Mouse (Mus musculus): ENCODE measurements around the gene Golt1a. TPM values are rescaled to one million over a fixed set of nuclear protein-coding genes. Genes with fewer than 3 reads are reported as not detected.

Golt1a gene
- polyA plus RNA-seq, 1 experiment from 2014 or later, result not detected

GRCm38 (mm10) chr1:133368644-133369043, 59.0 kb downstream of the Golt1a start:
- no peak overlapping the region for H3K27ac ChIP-seq (ENCODE audit: low read depth, low read length)

GRCm38 (mm10) chr1:133370352-133370751, 60.8 kb downstream of the Golt1a start:
- 76% methylated on average over 4 of the region's 4 CpGs for WGBS (ENCODE audit: insufficient replicate concordance)
- Histone ChIP-seq H3K27me3 (ENCODE audit: control insufficient read depth, insufficient read depth, low read length) (peaks cover 11% of the 10 kb centered on the region; the same call in 1 of the 2 replicates), H3K9ac (ENCODE audit: low read depth, low read length) (no peak overlapping the region), H3K4me2 (no peak overlapping the region), H3K27ac (ENCODE audit: low read depth, low read length) (no peak overlapping the region), H3K4me3 (ENCODE audit: low read depth, low read length) (no peak overlapping the region), H3K4me1 (ENCODE audit: control insufficient read depth, insufficient read depth, low read length) (peaks cover 10% of the 10 kb centered on the region), H3K9me3 (replicated peaks; ENCODE audit: control insufficient read depth, low read length) (no peaks in the 10 kb centered on the region), H3K36me3 (ENCODE audit: control insufficient read depth, insufficient read depth, low read length) (no peaks in the 10 kb centered on the region)
- ATAC-seq (replicated peaks; ENCODE audit: insufficient number of reproducible peaks, low FRiP score, low TSS enrichment), result no peak

More at GRCm38 (mm10) chr1:133368644-133369043, 59.0 kb downstream of the Golt1a start:
- no peaks in the 10 kb centered on the region for H3K36me3 ChIP-seq (ENCODE audit: control insufficient read depth, insufficient read depth, low read length)
- H3K4me2 ChIP-seq, result no peak overlapping the region
- no peaks in the 10 kb centered on the region for H3K9me3 ChIP-seq (replicated peaks; ENCODE audit: control insufficient read depth, low read length)
- H3K4me3 ChIP-seq (ENCODE audit: low read depth, low read length), result no peak overlapping the region
- H3K9ac ChIP-seq (ENCODE audit: low read depth, low read length), result no peak overlapping the region
- 50% methylated on average over 10 of the region's 10 CpGs for WGBS (ENCODE audit: insufficient replicate concordance)
- no peak for ATAC-seq (replicated peaks; ENCODE audit: insufficient number of reproducible peaks, low FRiP score, low TSS enrichment)
- H3K27me3 ChIP-seq (ENCODE audit: control insufficient read depth, insufficient read depth, low read length), result peaks cover 28% of the 10 kb centered on the region
- H3K4me1 ChIP-seq (ENCODE audit: control insufficient read depth, insufficient read depth, low read length), result peaks cover 24% of the 10 kb centered on the region

- Histone ChIP-seq H3K4me1 (ENCODE audit: control insufficient read depth, insufficient read depth, low read length) (peaks cover 10% of the 10 kb centered on the region), H3K27ac (ENCODE audit: low read depth, low read length) (no peak overlapping the region), H3K27me3 (ENCODE audit: control insufficient read depth, insufficient read depth, low read length) (peaks cover 1% of the 10 kb centered on the region; the same call in 1 of the 2 replicates), H3K4me3 (ENCODE audit: low read depth, low read length) (no peak overlapping the region), H3K36me3 (ENCODE audit: control insufficient read depth, insufficient read depth, low read length) (no peaks in the 10 kb centered on the region), H3K4me2 (no peak overlapping the region), H3K9me3 (replicated peaks; ENCODE audit: control insufficient read depth, low read length) (no peaks in the 10 kb centered on the region), H3K9ac (ENCODE audit: low read depth, low read length) (no peak overlapping the region)
- ATAC-seq (replicated peaks; ENCODE audit: insufficient number of reproducible peaks, low FRiP score, low TSS enrichment), result no peak
- WGBS (ENCODE audit: insufficient replicate concordance), result 77% methylated on average over 6 of the region's 6 CpGs
Measured at GRCm38 (mm10) chr1:133371431-133371830, 61.8 kb downstream of the Golt1a start.

GRCm38 (mm10) chr1:133372113-133372512, 62.5 kb downstream of the Golt1a start:
- peaks cover 10% of the 10 kb centered on the region for H3K4me1 ChIP-seq (ENCODE audit: control insufficient read depth, insufficient read depth, low read length)
- no peak overlapping the region for H3K4me2 ChIP-seq
- 59% methylated on average over 8 of the region's 8 CpGs for WGBS (ENCODE audit: insufficient replicate concordance)
- H3K9ac ChIP-seq (ENCODE audit: low read depth, low read length), result no peak overlapping the region
- no peak for ATAC-seq (replicated peaks; ENCODE audit: insufficient number of reproducible peaks, low FRiP score, low TSS enrichment)
- H3K27me3 ChIP-seq (ENCODE audit: control insufficient read depth, insufficient read depth, low read length), result no peaks in the 10 kb centered on the region; the same call in 1 of the 2 replicates
- no peak overlapping the region for H3K4me3 ChIP-seq (ENCODE audit: low read depth, low read length)
- no peaks in the 10 kb centered on the region for H3K36me3 ChIP-seq (ENCODE audit: control insufficient read depth, insufficient read depth, low read length)
- no peaks in the 10 kb centered on the region for H3K9me3 ChIP-seq (replicated peaks; ENCODE audit: control insufficient read depth, low read length)
- H3K27ac ChIP-seq (ENCODE audit: low read depth, low read length), result no peak overlapping the region

Other genes starting within 250 kb of the Golt1a start
- 33.6 and 40.8 TPM in 2 replicates for gene Ppp1r15b, start 178.7 kb upstream of the Golt1a start, polyA plus RNA-seq (2014; fragmentation: Nextera tagmentation; extraction: Ambion mirVana)
- 13.6 and 14.8 TPM in 2 replicates for gene Plekha6, start 145.6 kb upstream of the Golt1a start, polyA plus RNA-seq (2014; fragmentation: Nextera tagmentation; extraction: Ambion mirVana)
- gene Kiss1, start 12.1 kb downstream of the Golt1a start, polyA plus RNA-seq (2014; fragmentation: Nextera tagmentation; extraction: Ambion mirVana), result not detected in 2 replicates
- not detected in 2 replicates for gene Ren1, start 40.7 kb downstream of the Golt1a start, polyA plus RNA-seq (2014; fragmentation: Nextera tagmentation; extraction: Ambion mirVana)
- gene Etnk2, start 53.8 kb downstream of the Golt1a start, polyA plus RNA-seq (2014; fragmentation: Nextera tagmentation; extraction: Ambion mirVana), result 1.5 TPM in 2 replicates
- gene Sox13, start 114.6 kb downstream of the Golt1a start, polyA plus RNA-seq (2014; fragmentation: Nextera tagmentation; extraction: Ambion mirVana), result 3.3 and 3.7 TPM in 2 replicates